Mouse (Mus musculus): ENCODE results near the gene Chmp3. TPM values are rescaled to one million over a fixed set of nuclear protein-coding genes. Genes with fewer than 3 reads are reported as not detected.
A peak's percentile ranks its signal among the peaks of the same experiment; 100 is the strongest.

Chmp3 gene
- polyA plus RNA-seq, 1 experiment from 2014 or later: 61.8 TPM

DNA sequence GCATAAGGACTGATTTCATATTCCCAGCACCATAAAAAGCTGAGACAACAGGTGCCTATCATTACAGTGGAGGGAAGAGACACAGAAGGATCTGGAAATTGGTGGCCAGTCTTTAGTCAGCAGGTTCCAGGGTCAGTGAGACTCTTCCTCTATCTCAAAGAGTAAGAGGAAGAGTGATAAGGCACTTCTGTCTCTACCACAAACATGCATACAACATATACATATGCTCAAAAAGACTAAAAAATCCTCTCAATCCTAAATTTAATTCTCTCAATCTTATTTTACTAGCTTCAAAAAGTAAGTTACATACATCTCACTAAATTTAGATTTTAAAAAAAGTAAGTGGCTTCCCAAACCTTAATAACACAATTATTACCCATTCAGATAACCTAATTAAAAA, 83.7 kb downstream of the Chmp3 start:
- TF ChIP-seq CTCF (IDR thresholded peaks at IDR 0.05; ENCODE audit: low read depth): no peak
- no peak overlapping the region for H3K4me3 ChIP-seq (ENCODE audit: low read depth, low read length)
- peaks cover 72% of the 10 kb centered on the region for H3K36me3 ChIP-seq (ENCODE audit: insufficient read depth)
- no peaks in the 10 kb centered on the region for H3K9me3 ChIP-seq (ENCODE audit: low read depth, low read length)
- H3K27ac ChIP-seq (ENCODE audit: low read depth): no peak overlapping the region
- DNase-seq: no peak
- no peak overlapping the region for H3K9ac ChIP-seq
- H3K4me1 ChIP-seq (ENCODE audit: insufficient read depth): peaks cover 12% of the 10 kb centered on the region
- no peak for ATAC-seq (ENCODE audit: insufficient read depth)
- no peaks in the 10 kb centered on the region for H3K27me3 ChIP-seq (ENCODE audit: insufficient read depth, low read length)
- no peak overlapping the region for H3K4me2 ChIP-seq

DNA sequence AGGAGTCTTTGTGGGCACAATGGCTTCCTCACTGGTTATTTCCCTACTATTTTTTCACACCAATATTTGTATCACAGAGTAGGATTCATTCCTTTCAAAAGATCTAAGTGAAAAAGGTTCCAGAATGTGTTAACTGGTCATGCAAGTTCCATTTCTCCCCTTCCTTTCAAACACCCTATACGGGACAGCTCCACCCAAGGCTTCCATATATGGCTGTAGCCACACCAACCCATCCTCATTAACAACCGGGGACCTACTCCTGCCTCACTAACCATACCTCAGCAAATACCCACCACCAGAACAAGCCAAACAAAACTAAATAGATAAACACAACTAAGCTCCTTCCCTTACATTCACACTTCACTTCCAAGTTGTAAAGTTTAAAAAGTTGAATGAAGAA, 87.6 kb downstream of the Chmp3 start:
- H3K4me3 ChIP-seq (ENCODE audit: low read depth, low read length): peak overlapping the region; percentile 82
- no peak overlapping the region for H3K27ac ChIP-seq (ENCODE audit: low read depth)
- TF ChIP-seq CTCF (IDR thresholded peaks at IDR 0.05; ENCODE audit: low read depth): no peak
- H3K27me3 ChIP-seq (ENCODE audit: insufficient read depth, low read length): no peaks in the 10 kb centered on the region
- no peak overlapping the region; the same call in 1 of the 2 replicates for H3K9ac ChIP-seq
- peak overlapping the region; percentile 80 for H3K4me2 ChIP-seq
- H3K36me3 ChIP-seq (ENCODE audit: insufficient read depth): peaks cover 40% of the 10 kb centered on the region
- 1% methylated on average over 2 of the region's 2 CpGs for WGBS
- ATAC-seq (ENCODE audit: insufficient read depth): no peak
- peaks cover 12% of the 10 kb centered on the region for H3K4me1 ChIP-seq (ENCODE audit: insufficient read depth)
- DNase-seq: peak; percentile 22
- no peaks in the 10 kb centered on the region; the same call in 1 of the 2 replicates for H3K9me3 ChIP-seq (ENCODE audit: low read depth, low read length)

DNA sequence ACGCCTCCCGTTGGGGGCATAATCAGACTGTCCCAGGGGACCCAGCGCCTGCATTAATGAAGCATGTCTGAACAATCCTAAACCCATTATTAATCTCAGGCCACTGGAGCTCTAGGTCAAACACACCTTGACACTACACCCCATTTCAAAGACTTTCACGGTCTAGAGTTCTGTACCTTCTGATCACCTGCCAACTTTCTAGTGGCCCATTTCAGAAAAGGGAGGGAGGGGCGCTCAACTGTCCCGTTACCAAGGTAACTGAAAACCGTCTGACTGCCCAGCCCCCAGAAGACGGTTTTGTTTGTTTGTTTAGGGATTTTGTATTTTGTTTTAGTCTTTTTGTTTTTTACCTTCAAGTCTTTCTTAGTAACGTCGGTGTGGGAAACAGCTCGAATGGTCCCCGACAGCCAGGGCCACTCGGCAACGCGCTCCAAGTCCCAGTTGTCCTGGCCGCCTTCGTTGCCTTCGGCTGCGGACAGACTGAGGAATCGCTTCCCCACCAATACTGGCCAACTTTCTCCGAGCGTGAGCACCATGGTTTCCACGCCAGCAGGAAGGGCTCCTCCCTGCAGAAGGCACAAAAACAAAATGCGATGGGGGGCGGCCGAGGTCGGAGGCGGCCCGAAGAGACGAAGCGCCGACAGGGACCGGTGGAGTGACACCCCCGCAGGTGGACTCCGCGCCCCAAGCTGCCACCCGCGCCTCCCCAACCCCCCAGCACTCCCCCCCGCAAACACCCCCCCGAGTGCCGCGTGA, 88.3 kb downstream of the Chmp3 start:
- WGBS: 1% methylated on average over 42 of the region's 42 CpGs

More for the DNA sequence above, 88.3 kb downstream of the Chmp3 start:
- peak overlapping the region; percentile 80 for H3K4me2 ChIP-seq
- peak; percentile 63 for DNase-seq
- TF ChIP-seq CTCF (IDR thresholded peaks at IDR 0.05; ENCODE audit: low read depth): no peak
- peak overlapping the region; percentile 85 for H3K9ac ChIP-seq
- no peak for ATAC-seq (ENCODE audit: insufficient read depth)
- peak overlapping the region; percentile 97 for H3K27ac ChIP-seq (ENCODE audit: low read depth)
- H3K9me3 ChIP-seq (ENCODE audit: low read depth, low read length): no peaks in the 10 kb centered on the region; the same call in 1 of the 2 replicates
- H3K4me1 ChIP-seq (ENCODE audit: insufficient read depth): peaks cover 12% of the 10 kb centered on the region
- peak overlapping the region; percentile 82 for H3K4me3 ChIP-seq (ENCODE audit: low read depth, low read length)
- H3K27me3 ChIP-seq (ENCODE audit: insufficient read depth, low read length): no peaks in the 10 kb centered on the region
- peaks cover 33% of the 10 kb centered on the region for H3K36me3 ChIP-seq (ENCODE audit: insufficient read depth)

Other genes starting within 250 kb of the Chmp3 start
- gene Smyd1, start 221.6 kb upstream of the Chmp3 start, polyA plus RNA-seq (2014; fragmentation: Nextera tagmentation; extraction: Ambion mirVana): 0.53 and 2.7 TPM in 2 replicates
- gene Cd8b1, start 221.0 kb upstream of the Chmp3 start, polyA plus RNA-seq (2014; fragmentation: Nextera tagmentation; extraction: Ambion mirVana): 0.20 TPM in 1 of 2 replicates, not detected in the other
- gene Cd8a, start 170.4 kb upstream of the Chmp3 start, polyA plus RNA-seq (2014; fragmentation: Nextera tagmentation; extraction: Ambion mirVana): not detected in 2 replicates
- 9.1 and 9.4 TPM in 2 replicates for gene Rmnd5a, start 103.2 kb upstream of the Chmp3 start, polyA plus RNA-seq (2014; fragmentation: Nextera tagmentation; extraction: Ambion mirVana)
- gene Rnf103, start 49.9 kb upstream of the Chmp3 start, polyA plus RNA-seq (2014; fragmentation: Nextera tagmentation; extraction: Ambion mirVana): 18.1 and 18.2 TPM in 2 replicates
- gene Kdm3a, start 89.2 kb downstream of the Chmp3 start, polyA plus RNA-seq (2014; fragmentation: Nextera tagmentation; extraction: Ambion mirVana): 38.7 and 43.8 TPM in 2 replicates
- 20.0 and 20.3 TPM in 2 replicates for gene Reep1, start 163.8 kb downstream of the Chmp3 start, polyA plus RNA-seq (2014; fragmentation: Nextera tagmentation; extraction: Ambion mirVana)

Measured in lung, embryonic 14.5 days (tissue).